Mouse (Mus musculus): ENCODE results near the gene Ppp1r18. TPM values are rescaled to one million over a fixed set of nuclear protein-coding genes. Genes with fewer than 3 reads are reported as not detected.

Ppp1r18 gene
- polyA plus RNA-seq, 1 experiment from 2014 or later = 24.9 TPM

GRCm38 (mm10) chr17:35916297-35917142 lies 51.1 kb downstream of the Ppp1r18 start, which contains the start of the genes Mrps18b and Ppp1r10:
Gene Mrps18b, minus strand, starts transcription at chr17:35916389.
Gene Ppp1r10, plus strand, starts transcription at chr17:35916434.
- H3K27ac ChIP-seq (ENCODE audit: low read length) = peak within 1 kb of the TSS; percentile 99
- H3K36me3 ChIP-seq (ENCODE audit: control insufficient read depth, insufficient read depth) = no peaks in the 10 kb centered on the region
- H3K9ac ChIP-seq (replicated peaks; ENCODE audit: low read depth, low read length) = peak within 1 kb of the TSS; percentile 96
- peak within 1 kb of the TSS; percentile 75 for H3K4me3 ChIP-seq (replicated peaks; ENCODE audit: low read length)
- no peaks in the 10 kb centered on the region for H3K9me3 ChIP-seq (ENCODE audit: control insufficient read depth, low read length)
- under 1% methylated on average over 83 of the region's 83 CpGs for WGBS
- H3K27me3 ChIP-seq (replicated peaks; ENCODE audit: control insufficient read depth, insufficient read depth, low read length) = no peaks in the 10 kb centered on the region
- peak; percentile 93 for ATAC-seq
- peak within 1 kb of the TSS; percentile 91 for H3K4me2 ChIP-seq (ENCODE audit: low read length)
- peaks cover 32% of the 10 kb centered on the region for H3K4me1 ChIP-seq (replicated peaks; ENCODE audit: control insufficient read depth, insufficient read depth, low read length)

DNA sequence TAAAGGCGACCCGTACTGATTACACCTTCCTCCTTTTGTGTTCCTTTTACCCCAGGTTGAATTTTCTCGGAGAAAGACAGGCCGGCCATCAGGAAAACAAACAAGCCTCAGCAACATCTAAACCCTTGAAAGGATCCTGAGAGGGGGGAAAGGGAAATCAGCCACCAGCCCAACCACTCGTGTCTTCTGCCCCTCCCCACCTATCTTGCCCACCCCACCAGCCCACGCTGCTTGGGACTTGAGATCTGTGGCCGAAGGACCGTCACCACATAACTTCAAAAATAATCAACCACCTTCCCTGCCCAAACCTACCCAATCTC lies 51.7 kb downstream of the Ppp1r18 start:
- H3K27me3 ChIP-seq (replicated peaks; ENCODE audit: control insufficient read depth, insufficient read depth, low read length) = no peaks in the 10 kb centered on the region
- peak overlapping the region; percentile 91 for H3K4me2 ChIP-seq (ENCODE audit: low read length)
- peak overlapping the region; percentile 96 for H3K9ac ChIP-seq (replicated peaks; ENCODE audit: low read depth, low read length)
- H3K4me3 ChIP-seq (replicated peaks; ENCODE audit: low read length) = peak overlapping the region; percentile 75
- no peaks in the 10 kb centered on the region for H3K36me3 ChIP-seq (ENCODE audit: control insufficient read depth, insufficient read depth)
- H3K4me1 ChIP-seq (replicated peaks; ENCODE audit: control insufficient read depth, insufficient read depth, low read length) = peaks cover 35% of the 10 kb centered on the region
- H3K9me3 ChIP-seq (ENCODE audit: control insufficient read depth, low read length) = no peaks in the 10 kb centered on the region
- 0% methylated on average over 8 of the region's 8 CpGs for WGBS
- ATAC-seq = no peak
- H3K27ac ChIP-seq (ENCODE audit: low read length) = peak overlapping the region; percentile 99

GRCm38 (mm10) chr17:35917463-35918251 lies 52.3 kb downstream of the Ppp1r18 start:
- no peaks in the 10 kb centered on the region for H3K9me3 ChIP-seq (ENCODE audit: control insufficient read depth, low read length)
- peak overlapping the region; percentile 99 for H3K27ac ChIP-seq (ENCODE audit: low read length)
- H3K4me1 ChIP-seq (replicated peaks; ENCODE audit: control insufficient read depth, insufficient read depth, low read length) = peaks cover 35% of the 10 kb centered on the region
- H3K27me3 ChIP-seq (replicated peaks; ENCODE audit: control insufficient read depth, insufficient read depth, low read length) = no peaks in the 10 kb centered on the region
- H3K4me3 ChIP-seq (replicated peaks; ENCODE audit: low read length) = peak overlapping the region; percentile 75
- no peaks in the 10 kb centered on the region for H3K36me3 ChIP-seq (ENCODE audit: control insufficient read depth, insufficient read depth)
- H3K9ac ChIP-seq (replicated peaks; ENCODE audit: low read depth, low read length) = peak overlapping the region; percentile 96
- H3K4me2 ChIP-seq (ENCODE audit: low read length) = peak overlapping the region; percentile 91
- under 1% methylated on average over 13 of the region's 13 CpGs for WGBS
- peak; percentile 21 for ATAC-seq

DNA sequence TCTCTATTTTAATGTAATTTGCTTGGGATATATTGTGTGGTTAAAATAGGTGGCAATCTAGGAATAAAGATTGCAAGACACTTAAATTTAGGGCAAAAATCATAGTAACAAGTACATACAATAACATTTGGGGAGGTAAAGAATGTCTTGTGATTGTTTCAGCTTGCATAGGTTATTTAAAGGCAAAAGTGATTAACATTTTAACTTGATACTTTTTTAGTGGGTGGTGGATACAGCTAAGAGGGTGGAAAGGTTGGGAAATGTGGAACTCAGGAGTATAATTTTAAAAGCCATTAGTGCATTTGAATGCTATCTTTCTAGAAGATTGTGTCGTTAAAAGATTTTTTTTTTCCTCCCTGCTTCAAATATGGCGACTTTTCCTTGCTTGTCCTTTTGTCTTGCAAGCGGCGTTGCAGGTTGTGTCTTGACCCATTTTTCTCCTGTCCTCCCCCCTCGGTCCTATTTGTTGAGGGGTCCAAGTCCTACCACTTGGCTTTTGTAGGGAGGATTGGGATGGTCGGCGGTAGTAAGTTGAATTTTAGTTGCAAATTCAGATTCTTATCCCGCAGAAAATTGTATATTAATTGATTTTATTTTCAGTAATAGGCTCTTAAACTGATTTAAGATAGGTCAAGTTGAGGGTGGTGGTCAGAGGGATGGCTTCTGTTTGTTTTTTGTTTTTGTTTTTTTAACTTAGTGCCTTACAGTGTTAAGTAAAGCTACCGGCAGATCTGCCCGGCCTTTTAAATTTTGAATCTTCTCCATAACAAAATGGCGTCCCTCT lies 53.1 kb downstream of the Ppp1r18 start:
- no peaks in the 10 kb centered on the region for H3K36me3 ChIP-seq (ENCODE audit: control insufficient read depth, insufficient read depth)
- H3K9me3 ChIP-seq (ENCODE audit: control insufficient read depth, low read length) = no peaks in the 10 kb centered on the region
- peak overlapping the region; percentile 99 for H3K27ac ChIP-seq (ENCODE audit: low read length)
- H3K4me3 ChIP-seq (replicated peaks; ENCODE audit: low read length) = peak overlapping the region; percentile 75
- no peak for ATAC-seq
- under 1% methylated on average over 11 of the region's 11 CpGs for WGBS
- H3K4me1 ChIP-seq (replicated peaks; ENCODE audit: control insufficient read depth, insufficient read depth, low read length) = peaks cover 35% of the 10 kb centered on the region
- no peaks in the 10 kb centered on the region for H3K27me3 ChIP-seq (replicated peaks; ENCODE audit: control insufficient read depth, insufficient read depth, low read length)
- H3K4me2 ChIP-seq (ENCODE audit: low read length) = peak overlapping the region; percentile 91
- peak overlapping the region; percentile 96 for H3K9ac ChIP-seq (replicated peaks; ENCODE audit: low read depth, low read length)

DNA sequence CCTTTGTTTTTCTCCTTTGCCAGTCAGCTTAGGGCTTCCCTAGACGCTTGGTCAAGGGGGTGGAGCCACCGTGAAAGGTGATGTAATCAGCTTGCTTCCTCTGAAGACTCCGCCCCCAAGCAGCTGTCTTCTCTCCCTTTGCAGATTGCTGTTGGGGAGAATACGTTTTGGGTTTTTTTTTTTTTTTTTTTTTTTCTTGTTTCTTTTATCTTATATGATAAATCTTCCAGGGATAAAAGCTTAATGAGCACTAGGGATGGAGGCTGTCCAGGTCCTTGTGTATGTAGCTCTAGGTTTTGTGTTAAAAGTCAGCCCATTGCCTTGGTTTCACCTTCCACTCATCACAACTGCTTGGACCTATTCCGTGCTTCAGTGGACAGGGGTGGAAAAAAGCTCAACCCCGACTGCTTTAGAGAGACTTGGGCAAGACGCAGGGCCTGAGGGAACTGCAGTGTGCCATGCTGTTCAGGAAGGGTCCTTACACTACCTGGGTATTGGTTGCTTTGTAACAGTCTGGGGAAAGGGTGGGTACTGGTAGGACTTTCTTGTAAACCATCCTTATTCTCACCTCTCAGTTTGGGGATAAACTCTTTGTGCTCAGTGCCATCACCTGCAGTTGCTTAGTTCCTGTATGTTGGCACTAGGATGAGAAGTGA lies 53.8 kb downstream of the Ppp1r18 start:
- peak; percentile 38 for ATAC-seq
- peaks cover 4% of the 10 kb centered on the region; the same call in 1 of the 2 replicates for H3K36me3 ChIP-seq (ENCODE audit: control insufficient read depth, insufficient read depth)
- H3K9ac ChIP-seq (replicated peaks; ENCODE audit: low read depth, low read length) = peak overlapping the region; percentile 96
- 3% methylated on average over 7 of the region's 7 CpGs for WGBS
- no peaks in the 10 kb centered on the region for H3K27me3 ChIP-seq (replicated peaks; ENCODE audit: control insufficient read depth, insufficient read depth, low read length)
- H3K4me1 ChIP-seq (replicated peaks; ENCODE audit: control insufficient read depth, insufficient read depth, low read length) = peaks cover 35% of the 10 kb centered on the region
- peak overlapping the region; percentile 99 for H3K27ac ChIP-seq (ENCODE audit: low read length)
- H3K9me3 ChIP-seq (ENCODE audit: control insufficient read depth, low read length) = no peaks in the 10 kb centered on the region
- H3K4me2 ChIP-seq (ENCODE audit: low read length) = peak overlapping the region; percentile 91
- H3K4me3 ChIP-seq (replicated peaks; ENCODE audit: low read length) = peak overlapping the region; percentile 75

DNA sequence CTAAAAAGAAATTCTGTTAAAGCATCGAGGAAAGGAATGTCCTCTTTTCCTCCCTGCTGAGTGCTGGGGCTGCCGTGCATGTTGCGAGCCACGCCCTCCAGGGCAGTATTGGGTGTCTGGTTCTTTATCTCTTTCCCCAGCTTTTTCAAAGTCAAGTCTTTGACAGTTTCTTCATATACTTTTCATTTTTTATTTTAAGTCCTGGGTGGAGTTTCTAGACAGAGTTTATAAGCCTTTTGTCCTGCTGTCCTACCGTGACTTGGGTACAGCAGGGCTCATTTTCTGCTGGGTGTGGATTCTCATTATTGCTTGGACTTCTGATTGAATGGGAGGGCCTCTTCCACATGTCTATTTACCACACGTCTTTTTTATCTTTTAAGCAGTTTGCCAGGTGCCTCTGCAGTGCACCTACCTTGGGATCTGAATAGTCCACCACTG lies 54.5 kb downstream of the Ppp1r18 start:
- peaks cover 35% of the 10 kb centered on the region for H3K4me1 ChIP-seq (replicated peaks; ENCODE audit: control insufficient read depth, insufficient read depth, low read length)
- peak overlapping the region; percentile 75 for H3K4me3 ChIP-seq (replicated peaks; ENCODE audit: low read length)
- H3K27ac ChIP-seq (ENCODE audit: low read length) = peak overlapping the region; percentile 99
- H3K4me2 ChIP-seq (ENCODE audit: low read length) = peak overlapping the region; percentile 91
- H3K9me3 ChIP-seq (ENCODE audit: control insufficient read depth, low read length) = no peaks in the 10 kb centered on the region
- ATAC-seq = no peak
- 39% methylated on average over 6 of the region's 6 CpGs for WGBS
- H3K36me3 ChIP-seq (ENCODE audit: control insufficient read depth, insufficient read depth) = peaks cover 10% of the 10 kb centered on the region
- H3K27me3 ChIP-seq (replicated peaks; ENCODE audit: control insufficient read depth, insufficient read depth, low read length) = no peaks in the 10 kb centered on the region
- H3K9ac ChIP-seq (replicated peaks; ENCODE audit: low read depth, low read length) = peak overlapping the region; percentile 96

- Histone ChIP-seq H3K36me3 (ENCODE audit: control insufficient read depth, insufficient read depth) (peaks cover 12% of the 10 kb centered on the region), H3K27me3 (replicated peaks; ENCODE audit: control insufficient read depth, insufficient read depth, low read length) (no peaks in the 10 kb centered on the region), H3K4me1 (replicated peaks; ENCODE audit: control insufficient read depth, insufficient read depth, low read length) (peaks cover 31% of the 10 kb centered on the region), H3K4me3 (replicated peaks; ENCODE audit: low read length) (peak overlapping the region; percentile 75), H3K9me3 (ENCODE audit: control insufficient read depth, low read length) (no peaks in the 10 kb centered on the region), H3K9ac (replicated peaks; ENCODE audit: low read depth, low read length) (peak overlapping the region; percentile 96; the same call in 1 of the 2 replicates), H3K4me2 (ENCODE audit: low read length) (peak overlapping the region; percentile 91), H3K27ac (ENCODE audit: low read length) (peak overlapping the region; percentile 99)
- WGBS = 77% methylated on average over 1 of the region's 1 CpGs
- no peak for ATAC-seq
Observed at GRCm38 (mm10) chr17:35920384-35920783, 55.0 kb downstream of the Ppp1r18 start.

GRCm38 (mm10) chr17:35920862-35921562 lies 55.6 kb downstream of the Ppp1r18 start:
- H3K36me3 ChIP-seq (ENCODE audit: control insufficient read depth, insufficient read depth) = peaks cover 13% of the 10 kb centered on the region
- H3K9me3 ChIP-seq (ENCODE audit: control insufficient read depth, low read length) = no peaks in the 10 kb centered on the region
- peaks cover 27% of the 10 kb centered on the region for H3K4me1 ChIP-seq (replicated peaks; ENCODE audit: control insufficient read depth, insufficient read depth, low read length)
- WGBS = 66% methylated on average over 5 of the region's 5 CpGs
- no peaks in the 10 kb centered on the region for H3K27me3 ChIP-seq (replicated peaks; ENCODE audit: control insufficient read depth, insufficient read depth, low read length)
- H3K9ac ChIP-seq (replicated peaks; ENCODE audit: low read depth, low read length) = 0 out of 2 replicates have a peak overlapping the region, but pooled peaks have one; percentile 0
- peak overlapping the region; percentile 91 for H3K4me2 ChIP-seq (ENCODE audit: low read length)
- no peak overlapping the region for H3K4me3 ChIP-seq (replicated peaks; ENCODE audit: low read length)
- no peak for ATAC-seq
- peak overlapping the region; percentile 99 for H3K27ac ChIP-seq (ENCODE audit: low read length)
